Mouse (Mus musculus) neutrophil, adult 5-6 weeks (primary cell): Measurements from ENCODE around the gene 1700122O11Rik. TPM values are rescaled to one million over a fixed set of nuclear protein-coding genes. Genes with fewer than 3 reads are reported as not detected.

Experiments
- ATAC-seq: fragments of 151-379, 151-347 bp; 2 replicates; pipeline ENCODE4 v1.8.0; 2017; ENCODE audit warnings: mild to moderate bottlenecking, moderate TSS enrichment; ENCODE audit not compliant: insufficient number of reproducible peaks, poor library complexity, low FRiP score, severe bottlenecking; ENCODE audit errors: extremely low read depth
- total RNA-seq: library from RNA; stranded (forward); fragments of 200-1000 nt; gene quantifications from 2 replicates; pipeline ENCODE4 v1.2.3, GENCODE M21; 2017

Gene 1700122O11Rik
- total RNA-seq, 1 experiment from 2014 or later = not detected

DNA sequence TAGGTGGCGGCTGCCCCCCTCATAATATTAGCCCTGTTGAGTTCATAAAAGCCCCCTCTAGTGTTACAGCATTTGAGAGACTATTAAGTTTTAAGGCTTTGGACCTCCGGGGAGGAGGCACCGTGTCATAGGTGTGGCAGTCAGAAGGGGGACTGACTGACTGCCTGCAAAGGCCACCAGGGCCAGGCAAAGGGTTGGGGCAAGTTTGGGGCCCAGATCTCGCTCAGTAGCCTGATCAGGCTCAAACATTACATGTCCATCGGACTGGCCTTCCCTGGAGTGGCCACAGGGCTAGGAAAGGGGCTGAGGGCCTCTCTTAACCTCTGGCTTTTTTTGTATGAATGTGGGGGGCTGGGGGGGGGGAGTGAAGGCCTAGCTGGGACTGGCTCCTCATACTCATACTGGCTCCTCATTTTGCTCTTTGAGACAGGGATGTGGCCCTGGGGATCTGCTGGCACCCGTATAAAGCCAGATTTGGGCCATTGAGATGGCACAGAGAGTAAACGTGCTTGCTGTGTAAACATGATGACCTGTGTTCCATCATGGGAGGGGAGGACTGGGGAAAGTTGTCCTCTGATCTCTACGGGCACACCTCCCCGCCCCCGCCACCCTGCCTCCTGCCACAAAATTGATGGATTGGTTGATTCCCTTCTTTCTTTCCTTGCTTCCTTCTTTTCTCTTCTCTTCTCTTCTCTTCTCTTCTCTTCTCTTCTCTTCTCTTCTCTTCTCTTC lies 47.5 kb downstream of the 1700122O11Rik start:
- no peak for ATAC-seq

DNA sequence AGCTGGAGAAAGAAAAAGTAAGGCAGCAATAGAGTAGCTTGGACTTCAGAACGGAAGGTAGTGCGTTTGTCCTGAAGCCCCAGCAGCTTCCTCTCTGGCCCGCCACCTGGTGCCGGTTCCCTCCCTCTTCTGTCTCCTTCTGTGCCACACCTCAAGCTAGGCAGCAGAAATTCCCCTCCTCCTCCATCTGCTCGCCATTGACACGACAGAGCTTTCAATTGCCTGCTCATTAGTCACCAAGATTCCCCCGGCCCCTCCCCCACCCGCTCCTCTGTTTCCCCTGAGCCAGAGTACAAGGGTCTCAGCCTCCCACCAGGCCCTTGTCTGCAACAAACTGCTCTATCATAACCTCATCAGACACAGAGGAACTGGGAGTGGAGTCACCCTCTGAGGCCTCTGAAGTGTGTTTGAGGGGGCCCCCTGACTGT lies 48.1 kb downstream of the 1700122O11Rik start:
- ATAC-seq = peak; percentile 51; the same call in 1 of the 2 replicates

DNA sequence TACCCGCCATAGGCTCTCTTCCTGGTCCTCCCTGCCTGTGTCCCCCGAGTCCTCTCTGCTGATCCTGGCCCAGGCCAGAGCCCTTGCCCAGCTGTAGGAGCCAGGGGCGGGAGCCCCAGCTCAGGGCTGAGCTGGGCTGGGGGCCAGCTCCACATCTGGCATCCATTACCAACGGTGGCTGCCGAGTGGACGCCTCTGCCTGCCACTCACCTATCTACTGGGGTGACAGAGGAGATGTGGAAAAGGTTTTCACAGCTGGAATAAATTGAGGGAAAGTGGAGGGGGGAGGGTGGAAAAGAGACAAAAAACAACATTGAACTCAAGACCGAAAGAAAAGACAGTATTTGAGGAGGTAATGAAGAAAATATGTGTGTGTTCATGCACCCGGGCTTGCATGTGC lies 49.3 kb downstream of the 1700122O11Rik start:
- ATAC-seq = no peak

DNA sequence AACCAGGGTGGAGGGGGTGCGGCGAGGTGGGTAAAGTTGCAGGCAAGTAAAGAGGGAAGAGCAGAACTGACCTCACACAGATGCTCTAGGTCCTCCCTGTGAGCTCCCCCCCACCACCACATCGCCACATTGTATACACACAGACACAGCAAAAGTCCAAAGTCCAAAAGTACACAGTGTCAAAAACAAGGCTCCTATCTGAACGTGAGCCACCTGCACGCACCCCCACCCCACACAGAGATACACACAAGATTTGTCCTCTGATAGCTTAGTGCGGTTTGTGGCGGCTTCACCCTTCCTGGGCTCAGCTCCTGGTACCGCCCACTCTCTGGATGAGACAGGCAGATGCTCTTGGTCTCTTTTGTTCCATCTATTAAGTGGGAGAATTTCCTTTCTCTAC lies 50.0 kb downstream of the 1700122O11Rik start:
- no peak for ATAC-seq

Other genes starting within 250 kb of the 1700122O11Rik start
- not detected in 2 replicates for gene Mdfi, start 203.6 kb downstream of the 1700122O11Rik start, total RNA-seq
- gene Foxp4, start 113.6 kb downstream of the 1700122O11Rik start, total RNA-seq = 13.2 and 19.2 TPM in 2 replicates
- gene 1700067P10Rik, start 51.0 kb upstream of the 1700122O11Rik start, total RNA-seq = not detected in 2 replicates
- 31.7 and 33.5 TPM in 2 replicates for gene 9830107B12Rik, start 108.0 kb upstream of the 1700122O11Rik start, total RNA-seq
- 129 and 143 TPM in 2 replicates for gene A530064D06Rik, start 129.0 kb upstream of the 1700122O11Rik start, total RNA-seq
- 172 and 173 TPM in 2 replicates for gene Trem1, start 194.5 kb upstream of the 1700122O11Rik start, total RNA-seq
- 140 and 149 TPM in 2 replicates for gene Trem3, start 209.5 kb upstream of the 1700122O11Rik start, total RNA-seq
- gene Treml4, start 226.0 kb upstream of the 1700122O11Rik start, total RNA-seq = 47.1 and 49.0 TPM in 2 replicates